In the genomic region with DNA sequence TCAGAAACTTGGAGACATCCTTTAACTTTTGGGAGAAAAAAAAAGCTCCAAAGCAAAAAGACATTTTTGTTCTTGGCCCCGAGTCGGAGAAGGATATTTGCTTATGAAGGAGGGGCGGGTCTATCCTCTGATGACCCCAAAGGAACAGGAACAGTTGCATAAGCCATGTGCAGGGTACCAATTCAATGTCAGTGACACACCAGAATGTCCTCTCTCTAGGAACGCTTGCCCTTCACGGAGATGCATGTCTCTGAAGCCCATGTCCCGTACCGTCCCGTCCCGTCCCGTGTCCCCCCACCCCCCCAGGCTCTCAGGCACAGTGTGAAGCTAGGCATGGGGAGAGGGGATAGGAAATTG, we compare ENCODE assay signal across 18 mouse cellular contexts. TPM values are rescaled to one million over a fixed set of nuclear protein-coding genes. Genes with fewer than 3 reads are reported as not detected.
DNase-seq lines count a peak whose midpoint lies in the region; ATAC-seq and TF ChIP-seq lines count a peak whose summit lies in the region.
"Had no signal": no experiment of that assay in that cellular context is flagged by ENCODE, and none has a peak within 500 bp of the region (broad histone marks: within the 10 kb centered on the region; RNA-seq: fewer than 3 reads in every experiment).

No protein-coding gene starts in this region.

- H3K9me3 ChIP-seq in kidney, embryonic 16.5 days (ENCODE audit: low read length): no peaks in the 10 kb centered on the region
- H3K9me3 ChIP-seq in embryonic facial prominence, embryonic 15.5 days (replicated peaks): no peaks in the 10 kb centered on the region
- H3K9me3 ChIP-seq: G1E had no signal

- ATAC-seq in kidney, embryonic 16.5 days (ENCODE audit: low FRiP score, low TSS enrichment): no peak; the same call in 1 of the 2 replicates
- ATAC-seq in embryonic facial prominence, embryonic 15.5 days (ENCODE audit: insufficient number of reproducible peaks, low FRiP score, low TSS enrichment, low read depth): 0 out of 2 replicates have a peak, but pooled peaks have one; percentile 21
- ATAC-seq: intestine, embryonic 16.5 days had no signal

- H3K4me1 ChIP-seq in kidney, embryonic 16.5 days (ENCODE audit: insufficient read depth, low read length): peaks cover 9% of the 10 kb centered on the region; the same call in 1 of the 2 replicates
- H3K4me1 ChIP-seq in embryonic facial prominence, embryonic 15.5 days: peaks cover 33% of the 10 kb centered on the region

- peak overlapping the region; percentile 78 for H3K27ac ChIP-seq in gastrocnemius, adult 2 months
- H3K27ac ChIP-seq in kidney, embryonic 16.5 days (ENCODE audit: low read length): no peak overlapping the region
- peak overlapping the region; percentile 74 for H3K27ac ChIP-seq in embryonic facial prominence, embryonic 15.5 days (replicated peaks)

- 81% methylated on average over 10 of the region's 10 CpGs for WGBS in kidney, embryonic 16.5 days
- WGBS in embryonic facial prominence, embryonic 15.5 days: 45% methylated on average over 10 of the region's 10 CpGs

- H3K27me3 ChIP-seq in kidney, embryonic 16.5 days (ENCODE audit: insufficient read depth, low read length): no peaks in the 10 kb centered on the region; the same call in 1 of the 2 replicates
- H3K27me3 ChIP-seq in embryonic facial prominence, embryonic 15.5 days: no peaks in the 10 kb centered on the region

- no peak overlapping the region for H3K9ac ChIP-seq in kidney, embryonic 16.5 days (replicated peaks; ENCODE audit: low read length)
- no peak overlapping the region for H3K9ac ChIP-seq in embryonic facial prominence, embryonic 15.5 days

- no peak overlapping the region for H3K4me2 ChIP-seq in kidney, embryonic 16.5 days (replicated peaks; ENCODE audit: low read depth, low read length)
- no peak overlapping the region; the same call in 1 of the 2 replicates for H3K4me2 ChIP-seq in embryonic facial prominence, embryonic 15.5 days (replicated peaks)

- H3K4me3 ChIP-seq in gastrocnemius, adult 2 months: no peak overlapping the region; the same call in 1 of the 2 replicates
- H3K4me3 ChIP-seq in kidney, embryonic 16.5 days (ENCODE audit: low read length): no peak overlapping the region
- H3K4me3 ChIP-seq in embryonic facial prominence, embryonic 15.5 days (replicated peaks): no peak overlapping the region

- intact Hi-C loops in gastrocnemius, adult 2 months (cut with DNase I): no loop called here

- no peaks in the 10 kb centered on the region for H3K36me3 ChIP-seq in kidney, embryonic 16.5 days (ENCODE audit: insufficient read depth, low read length)
- no peaks in the 10 kb centered on the region for H3K36me3 ChIP-seq in embryonic facial prominence, embryonic 15.5 days
- H3K36me3 ChIP-seq: G1E had no signal

- no peak for TF ChIP-seq CTCF in gastrocnemius, adult 2 months (IDR thresholded peaks at IDR 0.05)

- DNase-seq in gastrocnemius, adult 2 months: peak; percentile 35
- DNase-seq in gastrocnemius, postnatal 4 days (ENCODE audit: low spot score in 2 of 2): no peak
- peak; percentile 20 to 60 for DNase-seq in kidney, postnatal 25 days
- peak; percentile 62 for DNase-seq in skeletal muscle tissue, adult 2 months (ENCODE audit: low read depth, low spot score)
- no peak for DNase-seq in spleen, adult 18-20 months
- DNase-seq in right cerebral cortex, postnatal 4 days: no peak
- DNase-seq: cerebellum, postnatal 14 days; right cerebral cortex, postnatal 14 days; thymus, postnatal 4 days had no signal

RNA-seq across cellular contexts. Expression of a gene that starts 15.1 kb away (rescaled TPM):
- total RNA-seq in gastrocnemius, adult 2 months (2021): under 1 TPM in 1 of 2 experiments, not detected in 1; 0.20 TPM
- total RNA-seq in gastrocnemius, postnatal 4 days (2021): not detected
- 0.22 and 0.23 TPM in 2 replicates for polyA plus RNA-seq in kidney, embryonic 16.5 days (2015; fragmentation: Nextera tagmentation; extraction: Ambion mirVana)
- 0.60 and 0.80 TPM in 2 replicates for polyA plus RNA-seq in embryonic facial prominence, embryonic 15.5 days (2015; fragmentation: Nextera tagmentation; extraction: Ambion mirVana)
- total RNA-seq: hematopoietic stem cell, adult 5-6 weeks had no signal
- polyA plus RNA-seq: G1E had no signal

RNA-seq across cellular contexts. Expression of a gene that starts 16.7 kb away (rescaled TPM):
- not detected for total RNA-seq in gastrocnemius, adult 2 months (2021)
- total RNA-seq in gastrocnemius, postnatal 4 days (2021): not detected
- polyA plus RNA-seq in kidney, embryonic 16.5 days (2015; fragmentation: Nextera tagmentation; extraction: Ambion mirVana): 0.49 and 0.55 TPM in 2 replicates
- not detected in 2 replicates for polyA plus RNA-seq in embryonic facial prominence, embryonic 15.5 days (2015; fragmentation: Nextera tagmentation; extraction: Ambion mirVana)
- total RNA-seq: hematopoietic stem cell, adult 5-6 weeks; monocyte, adult 5-6 weeks had no signal
- polyA plus RNA-seq: G1E; limb, embryonic 11.5 days had no signal

RNA-seq across cellular contexts. Expression of a gene that starts 31.3 kb away (rescaled TPM):
- 100 to 1,000 TPM in 1 of 2 experiments, 10 to 100 TPM in 1; 52.8 to 161 TPM for total RNA-seq in gastrocnemius, adult 2 months (2021)
- total RNA-seq in gastrocnemius, postnatal 4 days (2021): 100 to 1,000 TPM in 1 of 2 experiments, 10 to 100 TPM in 1; 73.6 to 120 TPM
- 226 and 274 TPM in 2 replicates for polyA plus RNA-seq in kidney, embryonic 16.5 days (2015; fragmentation: Nextera tagmentation; extraction: Ambion mirVana)
- polyA plus RNA-seq in embryonic facial prominence, embryonic 15.5 days (2015; fragmentation: Nextera tagmentation; extraction: Ambion mirVana): 211 and 283 TPM in 2 replicates
- total RNA-seq: hematopoietic stem cell, adult 5-6 weeks; monocyte, adult 5-6 weeks; neutrophil, adult 5-6 weeks had no signal
- polyA plus RNA-seq: G1E had no signal

RNA-seq across cellular contexts. Expression of a gene that starts 34.8 kb away (rescaled TPM):
- 10 to 100 TPM in 1 of 2 experiments, 1 to 10 TPM in 1; 4.9 to 10.2 TPM for total RNA-seq in gastrocnemius, adult 2 months (2021)
- total RNA-seq in gastrocnemius, postnatal 4 days (2021): 10 to 100 TPM; 28.4 to 31.1 TPM
- 67.6 and 69.5 TPM in 2 replicates for polyA plus RNA-seq in kidney, embryonic 16.5 days (2015; fragmentation: Nextera tagmentation; extraction: Ambion mirVana)
- polyA plus RNA-seq in embryonic facial prominence, embryonic 15.5 days (2015; fragmentation: Nextera tagmentation; extraction: Ambion mirVana): 140 and 145 TPM in 2 replicates

RNA-seq across cellular contexts. Expression of a gene that starts 49.4 kb away (rescaled TPM):
- under 1 TPM; 0.10 to 0.11 TPM for total RNA-seq in gastrocnemius, adult 2 months (2021)
- total RNA-seq in gastrocnemius, postnatal 4 days (2021): 1 to 10 TPM in 1 of 2 experiments, under 1 TPM in 1; 0.41 to 1.0 TPM
- polyA plus RNA-seq in kidney, embryonic 16.5 days (2015; fragmentation: Nextera tagmentation; extraction: Ambion mirVana): 5.6 and 6.4 TPM in 2 replicates
- 3.0 and 3.3 TPM in 2 replicates for polyA plus RNA-seq in embryonic facial prominence, embryonic 15.5 days (2015; fragmentation: Nextera tagmentation; extraction: Ambion mirVana)
- total RNA-seq: layer of hippocampus, postnatal 25 days; monocyte, adult 5-6 weeks had no signal

Comparison
In these comparisons a context has a peak if more than half of its experiments do, and no peak if none do; other contexts are left out.
1. DNase-seq: peak in gastrocnemius, adult 2 months (single experiment), kidney, postnatal 25 days (2 of 2) and skeletal muscle tissue, adult 2 months (single experiment); none in gastrocnemius, postnatal 4 days (0 of 2), spleen, adult 18-20 months (0 of 2) and right cerebral cortex, postnatal 4 days (single experiment).